In the genomic region with DNA sequence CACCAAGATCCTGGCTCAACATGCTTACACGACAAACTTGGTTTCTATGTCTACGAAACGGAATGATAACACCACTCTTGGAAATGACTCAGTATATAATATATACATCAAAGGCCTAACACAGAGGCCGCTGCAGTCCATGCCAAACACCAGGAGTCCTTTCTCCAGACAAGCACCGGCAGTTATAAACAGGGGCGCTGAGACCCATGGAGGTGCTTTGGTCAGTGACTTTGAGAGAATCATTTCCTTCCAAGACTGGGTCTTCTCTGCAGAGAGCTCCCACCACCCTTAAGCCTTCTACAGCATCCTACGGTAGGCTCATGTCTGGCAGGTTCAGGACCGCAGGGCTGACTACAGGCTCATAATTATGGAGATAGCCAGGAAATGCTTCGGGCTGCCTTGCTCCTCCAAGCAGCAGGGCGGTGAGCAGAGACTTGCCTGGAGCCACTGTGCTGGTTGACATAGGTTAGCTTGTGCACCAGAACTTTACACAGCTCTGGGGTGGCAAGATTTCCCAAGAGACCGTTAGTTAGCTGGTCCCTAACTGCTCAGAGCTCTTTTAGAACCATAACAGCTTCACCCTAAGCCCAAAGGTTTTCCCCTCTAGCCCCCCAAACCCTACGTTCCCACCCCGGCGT, we compare ENCODE assay signal across 11 mouse cellular contexts.
DNase-seq lines count a peak whose midpoint lies in the region; ATAC-seq and TF ChIP-seq lines count a peak whose summit lies in the region.
"Had no signal": no experiment of that assay in that cellular context is flagged by ENCODE, and none has a peak within 500 bp of the region (broad histone marks: within the 10 kb centered on the region; RNA-seq: fewer than 3 reads in every experiment).

No protein-coding gene starts in this region.

- TF ChIP-seq EP300 in lung, postnatal 0 days (IDR thresholded peaks at IDR 0.05): no peak

- WGBS in lung, embryonic 15.5 days: 53% methylated on average over 14 of the region's 14 CpGs
- WGBS in lung, postnatal 0 days: 61% methylated on average over 14 of the region's 14 CpGs
- 29% methylated on average over 14 of the region's 14 CpGs for WGBS in forebrain, postnatal 0 days
- 59% methylated on average over 14 of the region's 14 CpGs for WGBS in limb, embryonic 15.5 days
- 57% methylated on average over 14 of the region's 14 CpGs for WGBS in neural tube, embryonic 15.5 days

- no peaks in the 10 kb centered on the region for H3K27me3 ChIP-seq in lung, embryonic 15.5 days
- H3K27me3 ChIP-seq in lung, postnatal 0 days (replicated peaks; ENCODE audit: insufficient read depth, low read length): no peaks in the 10 kb centered on the region
- H3K27me3 ChIP-seq in forebrain, postnatal 0 days (ENCODE audit: insufficient read depth, low read length): no peaks in the 10 kb centered on the region
- 0 out of 2 replicates have a peak, but pooled peaks cover 2% of the 10 kb centered on the region for H3K27me3 ChIP-seq in limb, embryonic 15.5 days
- H3K27me3 ChIP-seq in neural tube, embryonic 15.5 days (replicated peaks): 0 out of 2 replicates have a peak, but pooled peaks cover 4% of the 10 kb centered on the region
- H3K27me3 ChIP-seq: embryonic facial prominence, embryonic 15.5 days; limb, embryonic 13.5 days had no signal

- peak overlapping the region; percentile 76 for H3K27ac ChIP-seq in lung, embryonic 15.5 days
- H3K27ac ChIP-seq in lung, postnatal 0 days (ENCODE audit: low read length): no peak overlapping the region
- H3K27ac ChIP-seq in forebrain, postnatal 0 days (ENCODE audit: low read depth, low read length): peak overlapping the region; percentile 59
- peak overlapping the region; percentile 60; the same call in 1 of the 2 replicates for H3K27ac ChIP-seq in limb, embryonic 15.5 days
- peak overlapping the region; percentile 61 for H3K27ac ChIP-seq in neural tube, embryonic 15.5 days (replicated peaks)
- H3K27ac ChIP-seq: embryonic facial prominence, embryonic 15.5 days; limb, embryonic 13.5 days had no signal

- intact Hi-C loops in left cerebral cortex, postnatal 36 days (cut with DNase I): no loop called here

- ATAC-seq in lung, embryonic 15.5 days (ENCODE audit: borderline replicate concordance, extremely low read depth, low FRiP score, low TSS enrichment): peak; percentile 19; the same call in 1 of the 2 replicates
- no peak for ATAC-seq in lung, postnatal 0 days
- ATAC-seq in forebrain, postnatal 0 days: peak; percentile 19
- no peak for ATAC-seq in limb, embryonic 15.5 days (ENCODE audit: insufficient number of reproducible peaks, low FRiP score, low TSS enrichment, low read depth)
- peak; percentile 21; the same call in 1 of the 2 replicates for ATAC-seq in neural tube, embryonic 15.5 days (ENCODE audit: low FRiP score)

- no peak overlapping the region for H3K4me3 ChIP-seq in lung, embryonic 15.5 days
- no peak overlapping the region for H3K4me3 ChIP-seq in lung, postnatal 0 days (ENCODE audit: low read depth, low read length)
- H3K4me3 ChIP-seq in forebrain, postnatal 0 days (ENCODE audit: low read depth, low read length): no peak overlapping the region
- H3K4me3 ChIP-seq in limb, embryonic 15.5 days: no peak overlapping the region
- H3K4me3 ChIP-seq in neural tube, embryonic 15.5 days (replicated peaks): no peak overlapping the region
- H3K4me3 ChIP-seq: embryonic facial prominence, embryonic 15.5 days; limb, embryonic 13.5 days had no signal

- H3K4me2 ChIP-seq in lung, embryonic 15.5 days: no peak overlapping the region
- H3K4me2 ChIP-seq in lung, postnatal 0 days (replicated peaks; ENCODE audit: low read depth, low read length): no peak overlapping the region
- H3K4me2 ChIP-seq in forebrain, postnatal 0 days (ENCODE audit: low read depth): no peak overlapping the region
- H3K4me2 ChIP-seq in limb, embryonic 15.5 days: no peak overlapping the region
- no peak overlapping the region for H3K4me2 ChIP-seq in neural tube, embryonic 15.5 days
- H3K4me2 ChIP-seq: embryonic facial prominence, embryonic 15.5 days; limb, embryonic 13.5 days had no signal

- peaks cover 45% of the 10 kb centered on the region for H3K4me1 ChIP-seq in lung, embryonic 15.5 days
- no peaks in the 10 kb centered on the region; the same call in 1 of the 2 replicates for H3K4me1 ChIP-seq in lung, postnatal 0 days (ENCODE audit: insufficient read depth, low read depth, low read length)
- peaks cover 20% of the 10 kb centered on the region; the same call in 1 of the 2 replicates for H3K4me1 ChIP-seq in forebrain, postnatal 0 days (ENCODE audit: insufficient read depth)
- peaks cover 24% of the 10 kb centered on the region for H3K4me1 ChIP-seq in limb, embryonic 15.5 days
- peaks cover 53% of the 10 kb centered on the region for H3K4me1 ChIP-seq in neural tube, embryonic 15.5 days

- no peak overlapping the region for H3K9ac ChIP-seq in lung, embryonic 15.5 days
- H3K9ac ChIP-seq in lung, postnatal 0 days (replicated peaks; ENCODE audit: low read depth): no peak overlapping the region
- no peak overlapping the region for H3K9ac ChIP-seq in forebrain, postnatal 0 days
- no peak overlapping the region for H3K9ac ChIP-seq in limb, embryonic 15.5 days
- H3K9ac ChIP-seq in neural tube, embryonic 15.5 days (replicated peaks): no peak overlapping the region
- H3K9ac ChIP-seq: embryonic facial prominence, embryonic 15.5 days; limb, embryonic 13.5 days had no signal

- no peak for DNase-seq in lung, postnatal 0 days (ENCODE audit: low spot score)
- no peak for DNase-seq in forebrain, postnatal 0 days
- DNase-seq in left cerebral cortex, postnatal 36 days (ENCODE audit: low spot score in 2 of 2): no peak
- DNase-seq in B cell, adult 2 months: no peak
- DNase-seq in adrenal gland, postnatal 36 days: no peak
- DNase-seq: lung, postnatal 14 days had no signal

- no peak for TF ChIP-seq CTCF in lung, postnatal 0 days (IDR thresholded peaks at IDR 0.05)
- TF ChIP-seq CTCF in forebrain, postnatal 0 days (IDR thresholded peaks at IDR 0.05; ENCODE audit: low read depth): no peak

- H3K9me3 ChIP-seq in lung, embryonic 15.5 days: no peaks in the 10 kb centered on the region
- no peaks in the 10 kb centered on the region for H3K9me3 ChIP-seq in lung, postnatal 0 days (ENCODE audit: low read length)
- H3K9me3 ChIP-seq in forebrain, postnatal 0 days (ENCODE audit: low read length): no peaks in the 10 kb centered on the region
- H3K9me3 ChIP-seq in limb, embryonic 15.5 days: no peaks in the 10 kb centered on the region
- H3K9me3 ChIP-seq in neural tube, embryonic 15.5 days (replicated peaks): no peaks in the 10 kb centered on the region
- H3K9me3 ChIP-seq: embryonic facial prominence, embryonic 15.5 days; limb, embryonic 13.5 days had no signal

- no peaks in the 10 kb centered on the region for H3K36me3 ChIP-seq in lung, embryonic 15.5 days
- no peaks in the 10 kb centered on the region for H3K36me3 ChIP-seq in lung, postnatal 0 days (ENCODE audit: insufficient read depth, low read length)
- H3K36me3 ChIP-seq in forebrain, postnatal 0 days (ENCODE audit: insufficient read depth): no peaks in the 10 kb centered on the region
- no peaks in the 10 kb centered on the region for H3K36me3 ChIP-seq in limb, embryonic 15.5 days
- no peaks in the 10 kb centered on the region for H3K36me3 ChIP-seq in neural tube, embryonic 15.5 days
- H3K36me3 ChIP-seq: embryonic facial prominence, embryonic 15.5 days; limb, embryonic 13.5 days had no signal

Comparison
In these comparisons a context has a peak if more than half of its experiments do, and no peak if none do; other contexts are left out.
1. ATAC-seq: peak in lung, embryonic 15.5 days (single experiment), forebrain, postnatal 0 days (single experiment) and neural tube, embryonic 15.5 days (single experiment); none in lung, postnatal 0 days (single experiment) and limb, embryonic 15.5 days (single experiment).